Mouse (Mus musculus) embryonic facial prominence, embryonic 13.5 days (tissue): Measurements from ENCODE around the gene Tmem223. TPM values are rescaled to one million over a fixed set of nuclear protein-coding genes. Genes with fewer than 3 reads are reported as not detected.
A peak's percentile ranks its signal among the peaks of the same experiment; 100 is the strongest.

Experiments
- ATAC-seq: fragments of 200-750 bp; cut with Nextera tagmentation; 2 replicates; pipeline ENCODE4 v1.8.0; 2017; ENCODE audit warnings: low read depth; ENCODE audit not compliant: insufficient number of reproducible peaks, insufficient read depth, low FRiP score, low TSS enrichment
- H3K27ac ChIP-seq: fragments of 300-500 bp; sonication (generic); 2 replicates; pipeline ENCODE4 v1.5.1; 2015; ENCODE audit warnings: moderate library complexity, mild to moderate bottlenecking, inconsistent platforms
- H3K27me3 ChIP-seq: fragments of 300-500 bp; sonication (generic); 2 replicates; pipeline ENCODE4 v1.6.1; 2015; ENCODE audit warnings: mild to moderate bottlenecking, inconsistent platforms
- H3K36me3 ChIP-seq: fragments of 300-500 bp; sonication (generic); 2 replicates; pipeline ENCODE4 v1.6.1; 2015; ENCODE audit warnings: mild to moderate bottlenecking, inconsistent platforms
- H3K4me1 ChIP-seq: fragments of 300-500 bp; sonication (generic); 2 replicates; pipeline ENCODE4 v1.6.1; 2015; ENCODE audit warnings: inconsistent platforms
- H3K4me2 ChIP-seq: fragments of 300-500 bp; sonication (generic); 2 replicates; pipeline ENCODE4 v1.6.1; 2015; ENCODE audit warnings: moderate library complexity, mild to moderate bottlenecking, inconsistent platforms
- H3K4me3 ChIP-seq: fragments of 300-500 bp; sonication (generic); 2 replicates; pipeline ENCODE4 v1.5.1; 2015; ENCODE audit warnings: mild to moderate bottlenecking, inconsistent platforms
- H3K9ac ChIP-seq: fragments of 300-500 bp; sonication (generic); 2 replicates; pipeline ENCODE4 v1.6.1; 2015; ENCODE audit warnings: mild to moderate bottlenecking, inconsistent platforms
- H3K9me3 ChIP-seq: fragments of 300-500 bp; sonication (generic); 2 replicates; pipeline ENCODE4 v1.6.1; 2016; ENCODE audit warnings: inconsistent platforms
- WGBS: fragments of 180-500 bp; shearing (Covaris S2); methylation state at CpG from one replicate; pipeline ENCODE4 v1.1.7; 2015; ENCODE audit warnings: mixed read lengths; 5-methylcytosine and 5-hydroxymethylcytosine counted together
- microRNA-seq: library from miRNA; unstranded; fragments of <30 nt; microRNA quantifications from one replicate; pipeline ENCODE4, GENCODE M21; 2016
- polyA plus RNA-seq: library from polyadenylated mRNA; unstranded; fragments of >200 nt; fragmentation: Nextera tagmentation; extraction: Ambion mirVana; gene quantifications from 2 replicates; pipeline ENCODE4 v1.2.1, GENCODE M21; 2015

Tmem223 gene
- polyA plus RNA-seq, 1 experiment from 2014 or later: 227 TPM

DNA sequence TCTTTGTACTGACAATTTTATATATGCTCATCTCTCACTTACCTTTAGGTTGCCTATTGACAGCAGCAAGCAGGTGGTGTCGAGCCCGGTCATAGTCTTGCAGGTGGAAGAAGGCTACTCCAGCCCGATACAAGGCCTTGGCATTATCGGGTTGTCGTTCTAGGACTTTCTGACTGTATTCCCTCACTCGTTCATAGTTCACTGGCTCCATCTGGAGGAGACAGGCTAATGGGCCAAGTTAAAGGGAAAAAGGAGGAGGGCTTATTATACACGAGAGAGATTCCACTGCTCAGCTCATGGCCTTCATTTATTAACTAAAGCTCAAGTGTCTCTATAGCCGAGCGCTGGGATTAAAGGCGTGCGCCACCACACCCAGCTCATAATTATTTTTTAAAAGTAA, 45.0 kb downstream of the Tmem223 start:
- ATAC-seq: no peak
- WGBS: 76% methylated on average over 11 of the region's 11 CpGs
- 0 out of 2 replicates have a peak overlapping the region, but pooled peaks have one; percentile 36 for H3K9ac ChIP-seq
- H3K4me3 ChIP-seq: no peak overlapping the region; the same call in 1 of the 2 replicates
- H3K36me3 ChIP-seq: peaks cover 53% of the 10 kb centered on the region
- no peaks in the 10 kb centered on the region for H3K27me3 ChIP-seq
- H3K27ac ChIP-seq: no peak overlapping the region
- H3K9me3 ChIP-seq: no peaks in the 10 kb centered on the region
- no peak overlapping the region for H3K4me2 ChIP-seq
- peaks cover 27% of the 10 kb centered on the region for H3K4me1 ChIP-seq

DNA sequence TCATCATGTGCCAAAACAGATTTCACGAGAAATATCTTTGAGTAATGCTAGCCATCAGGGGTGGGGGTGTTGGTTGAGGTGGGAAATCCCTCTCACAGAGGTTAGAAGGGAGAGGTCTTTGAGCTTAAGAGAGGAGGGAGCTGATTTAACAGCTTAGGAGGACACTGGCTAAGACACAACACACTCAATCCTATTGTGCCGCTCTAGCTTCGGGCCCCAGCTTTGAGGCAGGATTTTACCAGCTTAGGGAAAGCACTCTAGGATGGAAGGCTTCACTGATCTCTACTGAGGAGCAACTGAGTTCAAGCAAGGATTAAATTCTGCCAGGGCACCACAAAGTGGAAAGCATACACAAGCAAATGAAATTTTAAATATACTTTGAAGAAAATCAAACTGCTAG, 46.2 kb downstream of the Tmem223 start:
- H3K27me3 ChIP-seq: no peaks in the 10 kb centered on the region
- peaks cover 32% of the 10 kb centered on the region for H3K4me1 ChIP-seq
- H3K9me3 ChIP-seq: no peaks in the 10 kb centered on the region
- no peak overlapping the region for H3K27ac ChIP-seq
- 76% methylated on average over 3 of the region's 3 CpGs for WGBS
- peak overlapping the region; percentile 62 for H3K9ac ChIP-seq
- no peak for ATAC-seq
- peak overlapping the region; percentile 97 for H3K4me2 ChIP-seq
- peaks cover 43% of the 10 kb centered on the region for H3K36me3 ChIP-seq
- H3K4me3 ChIP-seq: peak overlapping the region; percentile 7; the same call in 1 of the 2 replicates

DNA sequence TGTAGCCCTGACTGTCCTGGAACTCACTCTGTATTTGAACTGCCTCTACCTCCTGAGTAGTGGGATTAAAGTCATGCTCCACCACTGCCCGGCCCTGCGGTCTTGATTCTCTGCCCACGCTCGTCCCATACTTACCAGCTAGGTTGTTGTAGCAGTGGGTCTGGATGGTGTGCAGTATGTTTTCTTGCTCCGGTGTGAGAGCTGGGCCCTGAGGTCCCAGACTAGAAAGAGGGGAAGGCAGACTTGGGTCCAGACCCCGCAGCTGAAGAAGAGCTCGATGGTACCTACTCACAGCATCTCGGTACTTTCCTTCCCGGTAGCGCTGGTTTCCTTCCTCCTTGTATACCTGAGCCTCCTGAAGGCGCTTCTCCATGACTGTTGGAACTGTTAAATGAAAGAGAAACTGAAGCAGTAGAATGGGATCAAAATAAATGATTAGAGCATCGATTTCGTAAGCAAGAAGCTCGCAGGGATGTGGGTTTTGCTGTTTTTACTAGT, 47.6 kb downstream of the Tmem223 start:
- Histone ChIP-seq H3K36me3 (peaks cover 37% of the 10 kb centered on the region), H3K4me3 (peak overlapping the region; percentile 100), H3K27ac (peak overlapping the region; percentile 100), H3K9ac (peak overlapping the region; percentile 91), H3K4me1 (peaks cover 45% of the 10 kb centered on the region), H3K9me3 (no peaks in the 10 kb centered on the region), H3K4me2 (peak overlapping the region; percentile 97), H3K27me3 (no peaks in the 10 kb centered on the region)
- ATAC-seq: no peak
- WGBS: 26% methylated on average over 14 of the region's 14 CpGs

DNA sequence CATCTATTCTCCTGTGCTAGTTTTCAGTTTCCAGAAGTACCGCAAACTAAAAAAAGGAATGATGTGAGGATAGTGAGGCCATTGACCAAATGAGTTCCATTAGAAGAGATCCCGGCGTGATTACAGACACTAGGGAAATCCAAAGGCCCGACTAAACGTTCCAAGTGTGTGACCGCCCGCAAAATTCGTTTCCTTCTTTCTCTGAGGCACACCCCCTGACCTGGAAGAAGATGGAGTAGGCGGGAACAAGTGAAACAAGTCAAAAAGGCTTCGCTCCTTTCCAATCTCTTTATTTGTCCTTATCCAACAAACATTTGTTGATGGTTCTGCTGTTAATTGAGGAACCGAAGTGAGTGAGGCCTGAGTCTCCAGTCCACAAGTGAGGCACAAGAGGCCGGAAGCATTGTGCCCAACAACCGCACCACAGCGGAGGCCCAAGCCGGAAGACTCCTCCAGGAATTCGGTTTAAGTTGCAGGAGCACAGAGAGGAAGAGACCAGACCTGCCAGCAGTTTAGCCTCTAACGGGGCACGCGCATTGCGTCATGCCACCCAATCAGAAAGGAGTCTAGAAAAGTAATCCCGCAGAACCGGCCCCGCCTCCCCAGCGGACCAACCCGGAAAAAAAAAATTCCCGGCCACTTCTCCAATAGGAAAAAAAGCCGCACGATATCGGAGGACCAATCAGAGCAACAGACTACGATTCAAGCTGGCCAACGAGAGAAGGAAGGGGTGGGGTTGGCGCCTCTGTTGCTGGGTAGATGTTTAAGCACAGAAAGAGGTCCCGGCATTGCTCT, 48.2 kb downstream of the Tmem223 start, which contains the start of gene Ttc9c:
Ttc9c (minus strand) TSS at position 533 of the 795 bp plus-strand sequence.
- under 1% methylated on average over 33 of the region's 33 CpGs for WGBS
- Histone ChIP-seq H3K9ac (peak within 1 kb of the TSS; percentile 99), H3K27me3 (no peaks in the 10 kb centered on the region), H3K4me1 (peaks cover 45% of the 10 kb centered on the region), H3K27ac (peak within 1 kb of the TSS; percentile 100), H3K9me3 (no peaks in the 10 kb centered on the region), H3K4me2 (peak within 1 kb of the TSS; percentile 97), H3K4me3 (peak within 1 kb of the TSS; percentile 100), H3K36me3 (peaks cover 38% of the 10 kb centered on the region)
- peak; percentile 91 for ATAC-seq

DNA sequence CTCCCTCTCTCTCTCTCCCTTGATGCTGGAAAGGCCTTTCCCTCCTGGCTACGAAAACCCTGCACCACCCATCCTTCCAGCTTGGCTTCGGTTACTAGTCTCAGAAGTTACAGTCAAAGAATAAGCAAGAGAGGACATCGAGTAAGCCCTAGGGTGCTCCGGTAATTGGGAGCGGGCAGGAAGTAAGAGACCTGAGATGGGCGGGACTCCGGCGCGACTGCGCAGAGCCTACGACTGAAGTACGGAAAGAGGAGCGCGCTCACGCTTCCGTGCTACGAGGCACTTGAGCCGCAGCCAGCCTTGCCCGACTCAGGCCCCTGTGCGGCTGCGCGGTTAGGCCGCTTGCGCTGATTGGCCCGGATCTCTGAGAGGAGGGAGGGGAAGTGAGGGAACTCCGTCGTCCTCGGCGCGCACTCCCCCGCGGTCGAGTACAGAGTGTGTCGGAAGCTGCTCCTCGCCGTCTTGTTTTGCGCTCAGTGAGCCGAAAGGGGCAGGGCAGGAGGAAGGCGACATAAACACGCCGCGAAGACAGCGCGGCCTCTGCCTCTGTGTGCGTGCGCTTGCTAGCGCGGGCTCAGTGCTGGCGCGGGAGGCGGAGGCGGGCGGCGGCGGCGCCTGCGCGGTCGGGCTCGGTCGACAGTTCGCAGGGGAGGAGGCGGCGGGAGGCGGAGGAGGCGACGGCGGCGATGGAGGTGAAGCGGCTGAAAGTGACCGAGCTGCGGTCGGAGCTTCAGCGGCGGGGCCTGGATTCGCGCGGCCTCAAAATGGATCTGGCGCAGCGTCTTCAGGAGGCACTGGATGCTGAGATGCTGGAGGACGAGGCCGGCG, 49.0 kb downstream of the Tmem223 start, which contains the start of gene Hnrnpul2:
Hnrnpul2 (plus strand) TSS at position 415 of the 828 bp plus-strand sequence.
- Histone ChIP-seq H3K9ac (peak within 1 kb of the TSS; percentile 99), H3K9me3 (no peaks in the 10 kb centered on the region), H3K4me3 (peak within 1 kb of the TSS; percentile 100), H3K27ac (peak within 1 kb of the TSS; percentile 100), H3K36me3 (peaks cover 39% of the 10 kb centered on the region), H3K27me3 (no peaks in the 10 kb centered on the region), H3K4me2 (peak within 1 kb of the TSS; percentile 97), H3K4me1 (peaks cover 42% of the 10 kb centered on the region)
- peak; percentile 95 for ATAC-seq
- under 1% methylated on average over 83 of the region's 83 CpGs for WGBS

DNA sequence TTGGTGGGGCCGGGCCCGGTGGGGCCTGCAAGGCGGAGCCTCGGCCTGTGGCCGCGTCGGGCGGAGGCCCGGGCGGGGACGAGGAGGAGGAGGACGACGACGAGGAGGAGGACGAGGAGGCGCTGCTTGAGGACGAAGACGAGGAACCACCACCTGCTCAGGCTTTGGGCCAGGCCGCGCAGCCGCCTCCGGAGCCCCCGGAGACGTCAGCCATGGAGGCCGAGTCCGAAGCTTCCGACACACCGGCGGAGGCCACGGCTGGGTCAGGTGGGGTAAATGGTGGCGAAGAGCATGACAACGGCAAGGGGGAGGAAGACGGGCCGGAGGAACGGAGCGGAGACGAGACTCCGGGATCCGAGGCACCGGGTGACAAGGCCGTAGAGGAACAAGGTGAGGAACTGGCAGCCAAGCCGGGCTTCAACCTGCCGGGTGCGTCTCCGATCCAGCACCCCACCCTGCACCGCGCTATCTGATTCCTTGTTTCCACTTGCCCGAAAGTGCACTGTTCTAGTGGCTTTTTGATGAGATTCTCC, 49.7 kb downstream of the Tmem223 start:
- Histone ChIP-seq H3K4me2 (peak overlapping the region; percentile 97), H3K4me3 (peak overlapping the region; percentile 100), H3K9me3 (no peaks in the 10 kb centered on the region), H3K4me1 (peaks cover 42% of the 10 kb centered on the region), H3K27me3 (no peaks in the 10 kb centered on the region), H3K9ac (peak overlapping the region; percentile 99), H3K27ac (peak overlapping the region; percentile 100), H3K36me3 (peaks cover 38% of the 10 kb centered on the region)
- WGBS: under 1% methylated on average over 48 of the region's 48 CpGs
- ATAC-seq: no peak

DNA sequence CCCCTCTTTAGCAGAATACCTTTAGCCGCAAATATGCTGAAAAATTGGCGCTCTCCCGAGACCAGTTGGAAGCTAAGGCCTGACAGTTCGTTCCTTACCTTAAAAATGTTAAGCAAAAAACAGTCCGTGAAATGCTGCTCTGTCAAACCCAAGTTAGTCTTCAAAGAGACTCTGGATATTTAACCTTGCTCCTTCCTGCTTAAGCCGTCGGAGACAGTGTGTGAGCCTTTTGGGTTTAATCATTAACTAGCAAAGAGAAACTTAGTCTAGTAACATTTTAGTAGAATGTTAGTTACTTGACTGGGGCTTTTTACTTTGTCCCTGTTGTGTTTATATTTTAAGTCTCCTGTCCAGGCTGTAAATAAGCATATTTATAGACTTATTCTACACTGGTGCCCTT, 50.4 kb downstream of the Tmem223 start:
- ATAC-seq: no peak
- H3K36me3 ChIP-seq: peaks cover 42% of the 10 kb centered on the region
- H3K9ac ChIP-seq: peak overlapping the region; percentile 99
- H3K4me3 ChIP-seq: peak overlapping the region; percentile 100
- WGBS: 1% methylated on average over 7 of the region's 7 CpGs
- no peaks in the 10 kb centered on the region for H3K9me3 ChIP-seq
- H3K27me3 ChIP-seq: no peaks in the 10 kb centered on the region
- H3K4me2 ChIP-seq: peak overlapping the region; percentile 97
- H3K27ac ChIP-seq: peak overlapping the region; percentile 100; the same call in 1 of the 2 replicates
- peaks cover 37% of the 10 kb centered on the region for H3K4me1 ChIP-seq

Small RNA genes lying within 50 kb of the gene (microRNA-seq; reads per million reads assigned to microRNA genes)
- not detected for gene Mir6992

Other genes with a start within 250 kb of the Tmem223 start
- gene Slc22a8, start 179.7 kb upstream of the Tmem223 start, polyA plus RNA-seq: not detected in 2 replicates
- gene Slc22a6, start 153.0 kb upstream of the Tmem223 start, polyA plus RNA-seq: 0.08 and 0.12 TPM in 2 replicates
- gene Chrm1, start 107.2 kb upstream of the Tmem223 start, polyA plus RNA-seq: 0.66 and 1.4 TPM in 2 replicates
- gene Slc3a2, start 47.6 kb upstream of the Tmem223 start, polyA plus RNA-seq: 99.9 and 116 TPM in 2 replicates
- 88.6 and 100 TPM in 2 replicates for gene Wdr74, start 35.2 kb upstream of the Tmem223 start, polyA plus RNA-seq
- 2.2 and 2.7 TPM in 2 replicates for gene 1700092M07Rik, start 30.3 kb upstream of the Tmem223 start, polyA plus RNA-seq
- gene Stx5a, start 29.6 kb upstream of the Tmem223 start, polyA plus RNA-seq: 182 and 184 TPM in 2 replicates
- 199 and 230 TPM in 2 replicates for gene Nxf1, start 13.9 kb upstream of the Tmem223 start, polyA plus RNA-seq
- gene Tmem179b, start 3.5 kb downstream of the Tmem223 start, polyA plus RNA-seq: 67.6 and 76.1 TPM in 2 replicates
- 28.5 and 35.6 TPM in 2 replicates for gene Taf6l, start 15.4 kb downstream of the Tmem223 start, polyA plus RNA-seq
- gene Polr2g, start 27.6 kb downstream of the Tmem223 start, polyA plus RNA-seq: 175 and 178 TPM in 2 replicates
- gene Zbtb3, start 31.6 kb downstream of the Tmem223 start, polyA plus RNA-seq: 5.5 and 6.0 TPM in 2 replicates
- gene Ttc9c, start 48.3 kb downstream of the Tmem223 start, polyA plus RNA-seq: 78.7 and 82.9 TPM in 2 replicates
- gene Hnrnpul2, start 49.0 kb downstream of the Tmem223 start, polyA plus RNA-seq: 7.4 and 7.6 TPM in 2 replicates
- not detected in 2 replicates for gene AC129217.1, start 58.8 kb downstream of the Tmem223 start, polyA plus RNA-seq
- 52.6 and 53.3 TPM in 2 replicates for gene Bscl2, start 66.5 kb downstream of the Tmem223 start, polyA plus RNA-seq
- gene Gng3, start 68.2 kb downstream of the Tmem223 start, polyA plus RNA-seq: 10.4 and 10.6 TPM in 2 replicates
- 0.65 and 0.74 TPM in 2 replicates for gene Lrrn4cl, start 79.8 kb downstream of the Tmem223 start, polyA plus RNA-seq
- gene Ubxn1, start 100.5 kb downstream of the Tmem223 start, polyA plus RNA-seq: 184 and 189 TPM in 2 replicates
- gene Uqcc3, start 109.9 kb downstream of the Tmem223 start, polyA plus RNA-seq: 64.2 and 72.3 TPM in 2 replicates
- 56.0 and 91.0 TPM in 2 replicates for gene Lbhd1, start 112.7 kb downstream of the Tmem223 start, polyA plus RNA-seq
- gene Gm49403, start 112.9 kb downstream of the Tmem223 start, polyA plus RNA-seq: not detected in 2 replicates
- gene 1810009A15Rik, start 117.9 kb downstream of the Tmem223 start, polyA plus RNA-seq: 84.9 and 90.0 TPM in 2 replicates
- not detected in 2 replicates for gene Gm49416, start 117.9 kb downstream of the Tmem223 start, polyA plus RNA-seq
- gene Ints5, start 122.0 kb downstream of the Tmem223 start, polyA plus RNA-seq: 36.7 and 42.6 TPM in 2 replicates
- 107 and 108 TPM in 2 replicates for gene Ganab, start 127.1 kb downstream of the Tmem223 start, polyA plus RNA-seq
- 44.7 and 54.6 TPM in 2 replicates for gene B3gat3, start 149.4 kb downstream of the Tmem223 start, polyA plus RNA-seq
- 2.7 and 3.3 TPM in 2 replicates for gene Rom1, start 158.4 kb downstream of the Tmem223 start, polyA plus RNA-seq
- 32.3 and 32.8 TPM in 2 replicates for gene Eml3, start 158.6 kb downstream of the Tmem223 start, polyA plus RNA-seq
- 187 and 189 TPM in 2 replicates for gene Mta2, start 170.9 kb downstream of the Tmem223 start, polyA plus RNA-seq
- gene Tut1, start 182.9 kb downstream of the Tmem223 start, polyA plus RNA-seq: 33.6 and 34.5 TPM in 2 replicates
- gene Eef1g, start 196.0 kb downstream of the Tmem223 start, polyA plus RNA-seq: 481 and 529 TPM in 2 replicates
- gene Ahnak, start 218.3 kb downstream of the Tmem223 start, polyA plus RNA-seq: 51.0 and 57.8 TPM in 2 replicates